Mouse (Mus musculus) stomach, postnatal 0 days (tissue): Measurements from ENCODE around the gene Gm10337. TPM values are rescaled to one million over a fixed set of nuclear protein-coding genes. Genes with fewer than 3 reads are reported as not detected.
A peak's percentile ranks its signal among the peaks of the same experiment; 100 is the strongest.

ENCODE experiments used
- ATAC-seq: fragments of 200-750 bp; cut with Nextera tagmentation; 2 replicates; pipeline ENCODE4 v1.8.0; 2017; ENCODE audit not compliant: low FRiP score, low TSS enrichment
- DNase-seq: peaks from one replicate; pipeline ENCODE4 v3.0.0-alpha.2; 2016; ENCODE audit warnings: low spot score
- H3K27ac ChIP-seq: fragments of 300-500 bp; sonication (generic); replicated peaks from 2 replicates; pipeline ENCODE4 v1.5.1; 2014; ENCODE audit warnings: mild to moderate bottlenecking, control low read depth
- H3K27me3 ChIP-seq: fragments of 300-500 bp; sonication (generic); 2 replicates; pipeline ENCODE4 v1.6.1; 2014; ENCODE audit warnings: low read length; ENCODE audit not compliant: control insufficient read depth, insufficient read depth
- H3K36me3 ChIP-seq: fragments of 300-500 bp; sonication (generic); 2 replicates; pipeline ENCODE4 v1.6.1; 2014; ENCODE audit warnings: low read length, mixed read lengths; ENCODE audit not compliant: control insufficient read depth, insufficient read depth
- H3K4me1 ChIP-seq: fragments of 300-500 bp; sonication (generic); replicated peaks from 2 replicates; pipeline ENCODE4 v1.6.1; 2014; ENCODE audit warnings: antibody characterized with exemption; ENCODE audit not compliant: control insufficient read depth, insufficient read depth
- H3K4me2 ChIP-seq: fragments of 300-500 bp; sonication (generic); replicated peaks from 2 replicates; pipeline ENCODE4 v1.6.1; 2014; ENCODE audit warnings: low read depth, mild to moderate bottlenecking, control low read depth, moderate library complexity
- H3K4me3 ChIP-seq: fragments of 300-500 bp; sonication (generic); 2 replicates; pipeline ENCODE4 v1.5.1; 2014; ENCODE audit warnings: low read depth, low read length, control low read depth
- H3K9ac ChIP-seq: fragments of 300-500 bp; sonication (generic); 2 replicates; pipeline ENCODE4 v1.6.1; 2014; ENCODE audit warnings: mild to moderate bottlenecking, low read length, control low read depth, mixed read lengths
- H3K9me3 ChIP-seq: fragments of 300-500 bp; sonication (generic); 2 replicates; pipeline ENCODE4 v1.6.1; 2016; ENCODE audit warnings: low read length; ENCODE audit not compliant: control insufficient read depth
- CTCF ChIP-seq: IDR thresholded peaks from 2 replicates; pipeline ENCODE4 v1.5.1; 2016; ENCODE audit warnings: antibody characterized with exemption, low read depth, mild to moderate bottlenecking, moderate library complexity
- EP300 ChIP-seq: optimal IDR thresholded peaks from 2 replicates; pipeline ENCODE3; 2016; ENCODE audit warnings: antibody characterized with exemption
- WGBS: fragments of 180-500 bp; shearing (Covaris S2); extraction: QIAGEN DNeasy Blood & Tissue Kit; methylation state at CpG from one replicate; pipeline ENCODE4 v1.1.7; 2014; 5-methylcytosine and 5-hydroxymethylcytosine counted together
- polyA plus RNA-seq: library from polyadenylated mRNA; unstranded; fragments of >200 nt; fragmentation: Nextera tagmentation; extraction: Ambion mirVana; gene quantifications from 2 replicates; pipeline ENCODE4 v1.2.1, GENCODE M21; 2015

The Gm10337 gene
- polyA plus RNA-seq, 1 experiment from 2014 or later: not detected

DNA sequence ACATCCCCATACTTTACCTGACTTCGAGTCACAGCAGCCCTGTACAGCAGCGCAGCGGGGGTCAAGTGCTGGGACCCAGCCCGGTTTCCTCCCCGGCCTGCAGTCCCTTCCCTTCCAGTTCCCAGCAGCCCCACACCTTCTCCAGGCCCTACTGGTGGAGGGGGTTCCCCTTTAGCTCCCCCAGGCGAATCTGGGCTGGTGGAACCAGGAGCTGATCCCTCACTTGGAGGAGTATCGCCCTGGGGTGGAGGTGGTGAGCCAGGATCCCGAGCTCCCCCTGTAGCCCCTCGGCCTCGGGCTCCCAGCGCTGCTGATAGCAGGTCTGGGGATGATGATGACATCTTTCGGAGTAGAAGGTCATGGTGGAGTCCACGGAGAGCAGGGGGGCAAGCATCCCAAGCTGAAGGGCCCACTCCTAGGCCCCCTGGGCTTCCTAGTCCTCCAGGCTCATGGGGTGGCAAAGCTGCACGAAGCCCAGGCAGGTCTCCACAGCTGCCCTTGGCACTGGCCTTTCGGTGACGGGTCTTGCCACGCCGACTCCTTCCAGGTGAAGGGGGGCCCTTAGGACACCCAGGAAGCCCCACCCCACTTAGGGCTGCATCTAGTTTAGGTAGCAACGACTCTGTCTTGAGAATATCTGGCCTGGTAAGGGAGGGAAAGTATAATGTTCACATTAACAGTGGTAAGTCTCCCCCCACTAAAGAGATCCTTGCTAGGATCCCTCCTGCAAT is 2.3 kb upstream of the Gm10337 start:
- Histone ChIP-seq H3K27me3 (no peaks in the 10 kb centered on the region), H3K36me3 (peaks cover 49% of the 10 kb centered on the region), H3K4me2 (no peak overlapping the region), H3K9ac (no peak overlapping the region), H3K4me1 (no peaks in the 10 kb centered on the region), H3K27ac (0 out of 2 replicates have a peak overlapping the region, but pooled peaks have one; percentile 18), H3K4me3 (no peak overlapping the region), H3K9me3 (no peaks in the 10 kb centered on the region)
- ATAC-seq (0 out of 2 replicates have a peak, but pooled peaks have one; percentile 4), DNase-seq (no peak)
- 82% methylated on average over 19 of the region's 19 CpGs for WGBS
- no peak for TF ChIP-seq CTCF
- TF ChIP-seq EP300: no peak

DNA sequence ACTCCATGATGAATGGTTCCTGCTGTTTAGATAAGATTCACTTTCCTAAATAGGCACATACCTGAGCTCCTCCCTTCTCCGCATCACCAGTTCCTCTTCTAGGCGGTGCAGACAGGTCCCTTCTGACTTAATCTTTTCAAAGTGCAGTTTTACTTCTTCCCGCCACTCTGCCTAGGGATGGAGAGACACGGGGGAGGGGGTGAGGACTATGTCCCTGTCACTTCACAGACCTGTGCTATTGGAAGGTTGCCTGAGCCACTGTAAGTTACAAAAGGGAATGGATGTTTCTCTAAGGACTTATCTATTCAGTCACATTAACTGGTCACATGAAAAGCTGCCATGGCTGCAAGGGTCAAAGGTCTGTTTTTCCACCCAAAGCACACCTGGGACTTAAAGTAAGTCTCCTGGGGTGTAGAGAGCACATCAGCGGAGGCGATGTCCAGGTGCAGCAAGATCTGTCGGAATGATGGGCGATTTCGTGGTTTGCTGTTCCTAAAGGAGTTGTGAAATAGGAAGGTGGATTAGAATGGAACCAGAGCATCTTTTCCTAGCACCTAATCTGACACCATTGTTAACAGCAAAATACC is 1.2 kb upstream of the Gm10337 start:
- Histone ChIP-seq H3K4me2 (no peak overlapping the region), H3K4me1 (no peaks in the 10 kb centered on the region), H3K9ac (no peak overlapping the region), H3K27me3 (no peaks in the 10 kb centered on the region), H3K27ac (no peak overlapping the region), H3K9me3 (no peaks in the 10 kb centered on the region), H3K36me3 (peaks cover 46% of the 10 kb centered on the region), H3K4me3 (no peak overlapping the region)
- ATAC-seq: no peak
- DNase-seq: no peak
- 50% methylated on average over 9 of the region's 9 CpGs for WGBS
- TF ChIP-seq EP300 (no peak), CTCF (no peak)

DNA sequence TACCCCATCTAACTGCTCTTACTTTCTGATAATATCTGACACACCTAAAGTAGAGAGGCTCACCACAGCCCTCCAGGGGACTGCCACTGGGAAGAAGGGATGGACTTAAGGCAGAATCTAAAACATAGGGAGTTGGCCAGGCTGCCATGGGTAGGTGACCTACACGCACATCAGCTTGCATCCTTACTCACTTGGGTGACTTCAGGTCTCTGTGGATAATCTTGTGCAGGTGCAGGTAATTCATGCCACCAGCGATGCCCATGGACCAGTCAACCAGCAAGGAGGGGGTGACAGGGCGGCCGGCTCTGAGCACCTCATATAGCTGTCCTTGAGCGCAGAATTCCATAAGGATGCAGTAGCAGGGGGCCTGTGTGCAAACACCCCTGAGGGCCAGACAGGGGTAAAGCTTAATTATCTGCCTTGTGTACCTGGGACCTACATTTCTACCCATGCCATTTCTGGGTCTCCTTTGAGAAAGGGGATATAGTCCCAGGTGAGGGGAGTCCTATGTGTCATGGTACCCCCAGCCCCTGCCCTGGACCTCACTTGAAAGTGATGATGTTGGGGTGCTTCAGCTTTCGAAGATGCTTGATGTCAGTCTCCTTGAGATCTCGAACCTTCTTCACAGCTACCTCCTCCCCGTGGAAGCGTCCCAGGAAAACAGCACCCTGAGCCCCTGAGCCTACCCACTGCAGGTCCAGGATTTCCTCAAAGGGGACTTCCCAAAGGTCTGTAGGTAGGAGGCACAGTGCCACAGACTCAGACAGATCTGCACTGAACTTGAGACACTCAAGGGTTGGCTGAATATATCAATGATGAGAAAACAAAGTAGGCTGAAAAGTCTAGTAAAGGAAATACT is 631 bp downstream of the Gm10337 start:
- DNase-seq: no peak
- Histone ChIP-seq H3K4me1 (no peaks in the 10 kb centered on the region), H3K9me3 (no peaks in the 10 kb centered on the region), H3K4me3 (no peak overlapping the region), H3K27ac (no peak overlapping the region), H3K36me3 (peaks cover 40% of the 10 kb centered on the region), H3K9ac (no peak overlapping the region), H3K27me3 (no peaks in the 10 kb centered on the region), H3K4me2 (no peak overlapping the region)
- TF ChIP-seq CTCF (no peak), EP300 (no peak)
- WGBS: 83% methylated on average over 9 of the region's 9 CpGs
- ATAC-seq: no peak

DNA sequence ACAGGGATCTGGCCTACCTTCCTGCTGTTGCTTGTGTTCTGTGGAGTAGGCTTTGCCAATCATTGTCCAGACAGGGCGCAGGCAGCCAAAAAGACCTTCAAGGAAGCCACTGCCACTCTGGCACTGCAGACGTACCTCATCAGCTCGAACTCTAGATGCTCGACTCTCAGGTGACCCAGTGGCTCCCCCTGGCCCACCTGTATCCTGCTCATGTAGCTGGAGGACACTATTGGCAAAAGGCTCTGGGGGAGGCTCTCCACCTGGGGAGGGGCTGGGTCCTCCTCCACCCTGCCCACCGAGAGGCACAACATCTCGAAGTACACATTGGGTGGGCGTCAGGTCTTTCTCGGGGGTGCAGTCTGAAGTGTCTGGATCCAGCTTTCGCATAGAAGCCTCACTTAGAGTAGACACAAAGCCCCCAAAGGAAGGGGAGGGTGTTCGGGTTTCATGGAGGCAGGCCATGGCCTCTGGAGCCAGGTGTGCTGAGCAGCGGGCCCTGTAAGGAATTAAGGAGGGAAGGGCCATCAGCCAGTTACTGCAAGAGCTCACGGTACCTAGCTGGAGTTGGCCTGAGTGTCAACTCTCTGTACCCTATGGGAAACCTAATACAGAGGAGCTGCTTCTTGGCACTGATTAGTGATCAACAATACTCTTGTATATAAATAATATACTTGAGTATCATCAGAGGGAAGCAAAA is 1.7 kb downstream of the Gm10337 start:
- ATAC-seq (no peak), DNase-seq (no peak)
- H3K9ac ChIP-seq: no peak overlapping the region
- H3K36me3 ChIP-seq: peaks cover 38% of the 10 kb centered on the region
- H3K27me3 ChIP-seq: no peaks in the 10 kb centered on the region
- no peak overlapping the region for H3K4me2 ChIP-seq
- no peaks in the 10 kb centered on the region for H3K9me3 ChIP-seq
- TF ChIP-seq CTCF (no peak), EP300 (no peak)
- no peaks in the 10 kb centered on the region for H3K4me1 ChIP-seq
- no peak overlapping the region for H3K27ac ChIP-seq
- 59% methylated on average over 12 of the region's 12 CpGs for whole genome bisulfite sequencing
- no peak overlapping the region for H3K4me3 ChIP-seq

DNA sequence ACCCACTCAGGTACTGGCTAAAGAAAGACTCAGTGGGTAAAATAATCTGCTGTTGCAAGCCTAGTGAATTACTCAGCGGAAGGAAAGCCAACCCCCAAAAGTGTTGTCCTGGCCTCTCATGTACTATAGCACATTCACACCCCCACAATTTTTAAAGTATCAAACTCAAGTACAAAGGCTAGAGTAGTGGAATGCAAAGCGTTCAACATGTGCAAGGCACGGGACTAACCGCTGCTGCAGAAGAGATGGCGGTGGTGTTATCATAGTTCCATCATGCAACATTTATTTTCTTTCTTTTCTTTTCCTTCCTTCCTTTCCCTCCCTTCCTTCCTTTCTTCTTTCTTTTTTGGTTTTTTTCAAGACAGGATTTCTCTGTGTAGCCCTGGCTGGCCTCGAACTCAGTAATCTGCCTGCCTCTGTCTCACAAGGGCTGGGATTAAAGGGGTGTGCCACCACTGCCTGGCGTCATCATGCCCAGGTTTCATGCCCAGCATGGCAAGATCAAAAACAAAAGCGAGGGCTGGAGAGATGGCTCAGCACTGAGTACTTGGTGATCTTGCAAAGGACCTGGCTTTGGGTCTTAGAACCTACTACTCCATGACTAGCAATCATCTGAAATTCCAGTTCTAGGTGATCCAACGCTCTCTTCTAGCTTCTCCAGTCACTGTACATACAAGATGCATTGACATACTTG is 2.4 kb downstream of the Gm10337 start:
- Histone ChIP-seq H3K4me2 (no peak overlapping the region), H3K4me3 (no peak overlapping the region), H3K27ac (no peak overlapping the region), H3K9ac (no peak overlapping the region), H3K27me3 (no peaks in the 10 kb centered on the region), H3K4me1 (no peaks in the 10 kb centered on the region), H3K36me3 (peaks cover 31% of the 10 kb centered on the region), H3K9me3 (no peaks in the 10 kb centered on the region)
- WGBS: 78% methylated on average over 9 of the region's 9 CpGs
- TF ChIP-seq EP300 (no peak), CTCF (no peak)
- DNase-seq (no peak), ATAC-seq (no peak)
